Mouse (Mus musculus) left cerebral cortex, adult 18-20 months (tissue): ENCODE measurements around the gene Gm11992. TPM values are rescaled to one million over a fixed set of nuclear protein-coding genes. Genes with fewer than 3 reads are reported as not detected.

Experiments used
- DNase-seq, 2 experiments: peaks; one replicate each; pipeline ENCODE4 v3.0.0; 2021 to 2022; ENCODE audit warnings: low spot score in 2 of 2, mixed read lengths in 1 of 2
- long read RNA-seq, 2 experiments: library from polyadenylated mRNA; stranded (forward); transcript quantifications; one replicate each; pipeline ENCODE4 v2.0.0; 2021
- total RNA-seq, 2 experiments: library from RNA; stranded (reverse); gene quantifications; 2 replicates each; pipeline ENCODE4 v1.2.3; 2021

Gene Gm11992
- total RNA-seq: under 1 TPM; 0.58 to 0.59 TPM
- long read RNA-seq, experiment 1, partial matches to known transcripts: 0 of 1 reads
- long read RNA-seq, experiment 1, other reads (novel, unspliced or antisense): 0 of 1 reads
- long read RNA-seq, experiment 2, partial matches to known transcripts: 0 of 3 reads
- long read RNA-seq, experiment 2, other reads (novel, unspliced or antisense): 0 of 3 reads

DNA sequence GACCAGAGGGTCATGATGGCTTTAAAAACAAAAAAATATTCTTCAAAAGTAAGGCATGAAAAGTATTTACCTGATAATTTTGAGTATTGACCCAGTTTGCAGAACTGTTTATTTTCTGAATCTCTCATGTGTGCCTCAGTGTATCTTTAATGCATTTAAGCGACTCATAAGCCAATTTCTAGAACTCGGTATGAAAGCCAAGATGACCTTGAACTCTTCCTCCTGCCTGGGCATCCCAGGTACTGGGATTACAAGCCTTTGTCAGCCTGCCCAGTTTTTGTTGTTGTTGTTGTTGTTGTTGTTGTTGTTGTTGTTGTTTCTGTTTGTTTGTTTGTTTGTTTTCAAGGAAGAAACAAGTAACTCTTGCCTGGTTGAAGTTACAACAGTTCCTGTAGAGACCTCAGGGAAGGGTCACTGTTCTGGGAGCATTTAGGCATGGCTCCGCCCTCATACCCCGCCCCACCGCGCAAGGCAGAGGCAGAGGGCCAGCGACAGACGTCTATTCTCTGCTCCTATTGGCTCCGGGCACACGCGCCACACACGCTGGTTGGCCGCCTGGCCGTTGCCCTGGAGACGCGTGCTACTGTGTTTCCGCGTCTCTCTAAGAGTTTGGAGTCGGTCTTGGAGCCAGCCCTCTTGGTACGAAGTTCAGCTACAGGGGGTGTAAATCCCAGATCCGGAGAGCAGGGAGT is at the start of gene Gm11992:
Gene Gm11992, plus strand, starts transcription at position 584 of the 692 bp plus-strand sequence.
- peak; percentile 72 to 82 for DNase-seq

GRCm38 (mm10) chr11:9008761-9009160 is 39.6 kb upstream of the Gm11992 start:
- no peak for DNase-seq

DNA sequence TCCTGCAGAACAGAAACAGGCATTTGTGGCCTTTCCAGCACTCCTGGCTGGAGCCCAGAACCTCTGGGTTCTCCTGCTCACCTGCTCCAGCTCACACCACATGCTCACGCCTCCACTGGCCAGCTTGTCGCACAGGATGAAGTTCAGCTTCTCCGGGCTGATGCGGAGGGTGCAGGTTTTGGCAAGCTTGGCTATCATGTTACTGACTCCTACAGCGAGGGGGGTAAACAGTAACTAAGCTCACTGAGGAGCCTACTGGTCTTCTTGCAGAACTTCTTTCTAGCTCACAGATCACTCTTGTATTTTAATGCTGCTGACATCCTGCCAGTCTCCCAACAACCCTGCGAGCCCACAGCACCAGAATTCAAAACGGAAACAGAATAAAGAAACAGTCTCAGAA is 38.0 kb upstream of the Gm11992 start:
- DNase-seq: peak in 1 of 2 experiments; percentile 20

GRCm38 (mm10) chr11:9010853-9011339 is 37.5 kb upstream of the Gm11992 start, which contains the start of gene Hus1:
Hus1 (minus strand) TSS chr11:9011191.
- peak; percentile 78 to 83 for DNase-seq

DNA sequence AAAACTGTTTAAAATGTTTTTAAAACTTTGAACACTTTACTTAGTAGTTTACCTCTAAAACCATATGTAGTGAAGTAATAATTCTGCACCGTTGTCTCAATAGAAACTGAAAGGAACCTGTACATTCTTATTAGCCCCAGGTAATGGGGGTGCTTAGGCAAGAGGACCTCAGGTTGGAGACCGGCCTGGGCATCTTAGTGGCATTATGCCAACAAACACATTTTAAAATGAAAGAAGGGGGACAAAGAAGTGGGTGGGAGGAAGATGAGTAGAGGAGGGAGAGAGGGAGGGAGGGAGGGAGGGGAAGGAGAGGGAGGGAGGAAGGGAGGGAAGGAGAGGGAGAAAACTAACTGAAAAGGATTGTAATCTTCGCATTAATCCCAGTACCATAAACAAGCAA is 37.0 kb upstream of the Gm11992 start:
- no peak for DNase-seq

- DNase-seq: no peak
These were observed 33.7 kb upstream of the Gm11992 start for GRCm38 (mm10) chr11:9014740-9015139.

DNA sequence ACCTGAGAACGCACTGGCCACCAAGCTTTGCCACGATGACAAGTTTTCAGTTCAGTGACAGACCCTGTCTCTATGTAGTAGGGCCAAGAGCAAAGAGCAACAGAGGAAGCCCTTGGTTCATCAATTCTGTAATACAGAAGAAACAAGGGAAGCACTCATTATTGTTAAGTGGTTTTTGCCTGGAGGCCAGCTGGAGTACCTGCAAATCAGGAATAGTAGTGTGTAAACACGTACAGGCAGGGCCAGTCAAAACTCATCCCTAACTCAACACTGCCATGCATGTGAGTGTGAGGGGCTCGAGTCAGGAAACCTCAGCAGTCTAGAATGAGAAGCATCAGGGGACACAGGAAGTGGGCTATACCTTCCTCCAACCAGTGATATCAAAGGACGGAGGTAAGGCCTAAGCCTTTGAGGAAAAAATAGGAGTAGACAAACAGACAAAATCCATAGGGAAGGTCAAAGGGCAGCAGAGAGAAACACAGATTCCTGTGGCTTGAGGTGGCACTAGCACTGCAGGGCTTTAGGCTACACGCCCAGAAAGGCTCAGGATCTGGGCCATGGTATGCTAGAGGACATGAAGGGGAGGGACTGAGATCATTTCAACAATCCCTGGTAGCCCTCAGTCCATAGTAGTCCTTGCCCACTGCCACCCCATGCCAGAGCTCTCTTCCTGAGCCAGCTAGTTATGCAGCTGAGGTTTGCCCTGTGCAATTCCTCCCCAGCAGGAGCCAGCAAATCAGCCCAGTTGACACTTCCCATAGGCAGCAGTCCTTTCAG is 29.7 kb upstream of the Gm11992 start:
- no peak for DNase-seq

- no peak for DNase-seq
These were observed 28.2 kb upstream of the Gm11992 start for GRCm38 (mm10) chr11:9020207-9020606.

- DNase-seq: no peak
These were observed 23.6 kb upstream of the Gm11992 start for GRCm38 (mm10) chr11:9024782-9025181.

- DNase-seq: no peak
These were observed 23.2 kb upstream of the Gm11992 start for GRCm38 (mm10) chr11:9025211-9025610.

- DNase-seq: no peak
These were observed 16.9 kb upstream of the Gm11992 start for GRCm38 (mm10) chr11:9031530-9031929.

GRCm38 (mm10) chr11:9046546-9046945 is 1.8 kb upstream of the Gm11992 start:
- no peak for DNase-seq

DNA sequence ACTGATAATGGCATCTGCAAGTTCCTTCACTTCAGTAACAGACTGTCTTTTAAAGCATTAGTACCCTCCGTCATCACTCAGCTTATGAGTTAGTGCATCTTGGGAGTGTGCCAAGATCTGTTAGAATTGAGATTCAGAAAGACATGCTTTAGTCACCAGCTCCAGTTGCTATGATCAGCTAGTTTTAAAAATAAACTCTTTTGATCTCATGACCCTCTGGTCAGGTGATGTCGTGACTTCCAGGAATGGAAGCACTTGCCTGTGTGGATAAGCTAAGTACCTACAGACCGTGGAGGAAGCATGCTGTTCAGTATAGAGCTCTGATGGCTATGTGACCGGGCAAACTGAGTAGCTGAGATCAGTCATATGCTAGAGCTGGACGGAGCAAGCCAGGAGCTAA is 1.4 kb upstream of the Gm11992 start:
- no peak for DNase-seq

DNA sequence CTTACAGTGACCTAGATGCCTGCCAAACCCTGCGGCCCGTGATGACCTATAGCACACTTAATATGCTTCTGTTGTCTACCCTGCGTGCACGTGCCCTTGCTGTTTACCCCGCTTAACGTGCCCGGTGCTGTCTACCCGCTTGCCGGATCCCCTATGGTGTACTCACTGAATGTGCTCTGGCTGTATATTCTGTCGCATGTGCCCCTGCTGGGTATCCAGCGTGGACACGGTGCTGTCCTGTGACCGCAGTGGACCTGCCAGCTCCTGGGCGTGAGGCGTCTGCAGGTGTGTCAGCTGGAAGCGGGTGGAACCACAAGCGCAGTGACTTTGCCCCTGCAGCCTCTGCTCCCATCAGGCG is 288 bp downstream of the Gm11992 start, which contains the start of gene Sun3:
Gene Sun3, minus strand, starts transcription at position 289 of the 358 bp plus-strand sequence.
- DNase-seq: peak in 1 of 2 experiments; percentile 6

- DNase-seq: no peak
These were observed 1.8 kb downstream of the Gm11992 start for GRCm38 (mm10) chr11:9050241-9050640.

DNA sequence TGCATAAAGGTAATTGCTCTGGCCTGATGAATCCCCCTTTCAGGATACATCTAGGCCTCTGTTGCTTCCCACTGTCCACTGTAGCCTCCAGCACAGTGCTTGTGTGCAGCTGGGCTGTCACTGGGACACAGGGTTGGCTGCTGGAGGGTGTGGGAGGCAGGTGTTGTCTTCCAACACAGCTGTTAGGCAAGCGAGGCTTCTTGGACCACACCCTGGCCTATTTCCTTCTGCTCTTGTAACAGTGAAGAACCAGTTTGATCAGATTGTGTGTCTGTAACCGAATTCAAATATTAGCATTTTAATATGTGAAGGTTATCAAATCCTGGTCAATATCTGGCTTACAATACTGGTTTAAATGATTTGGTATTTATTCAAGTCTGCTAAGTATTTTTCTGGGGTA is 3.5 kb downstream of the Gm11992 start:
- no peak for DNase-seq

GRCm38 (mm10) chr11:9056937-9057336 is 8.5 kb downstream of the Gm11992 start:
- no peak for DNase-seq

DNA sequence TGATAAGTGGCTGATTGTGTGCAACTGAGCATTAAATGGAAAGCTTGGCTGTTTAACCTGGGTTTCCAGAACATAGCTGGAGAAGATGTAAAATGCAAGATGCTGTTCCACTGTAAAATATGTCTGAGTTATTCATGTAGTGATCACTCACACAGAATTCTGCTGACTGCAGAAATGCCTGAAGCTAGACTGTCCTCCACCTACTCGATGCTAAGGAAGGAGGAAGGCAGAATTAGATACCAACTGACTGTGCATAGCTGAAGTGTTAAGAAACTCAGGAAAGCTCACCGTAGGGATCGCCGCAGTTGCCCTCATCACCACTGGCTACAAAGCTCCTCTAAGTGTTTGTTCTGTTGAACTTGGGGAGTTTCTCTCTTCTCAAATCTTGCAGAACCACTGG is 9.3 kb downstream of the Gm11992 start:
- DNase-seq: no peak

GRCm38 (mm10) chr11:9060029-9060428 is 11.6 kb downstream of the Gm11992 start:
- DNase-seq: no peak

DNA sequence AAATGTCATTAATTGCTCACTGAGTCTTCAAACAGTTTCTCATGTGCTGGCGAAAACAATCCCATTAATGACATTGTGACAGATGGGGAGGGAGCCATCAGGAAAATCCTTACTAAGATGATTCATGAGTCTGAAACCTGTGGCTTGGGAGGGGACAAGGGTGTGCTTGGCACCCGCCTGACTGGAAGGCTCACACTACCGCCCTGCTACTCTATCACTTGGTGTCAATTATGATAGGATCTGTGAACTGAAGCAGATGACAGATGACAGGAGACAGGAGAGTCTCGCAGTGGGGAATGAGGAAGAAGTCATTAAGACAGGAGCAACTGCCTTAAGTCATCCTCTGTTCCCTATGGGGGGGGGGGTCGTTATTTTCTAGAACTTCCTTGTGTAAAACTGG is 12.1 kb downstream of the Gm11992 start:
- no peak for DNase-seq

GRCm38 (mm10) chr11:9076444-9076843 is 28.1 kb downstream of the Gm11992 start:
- no peak for DNase-seq

DNA sequence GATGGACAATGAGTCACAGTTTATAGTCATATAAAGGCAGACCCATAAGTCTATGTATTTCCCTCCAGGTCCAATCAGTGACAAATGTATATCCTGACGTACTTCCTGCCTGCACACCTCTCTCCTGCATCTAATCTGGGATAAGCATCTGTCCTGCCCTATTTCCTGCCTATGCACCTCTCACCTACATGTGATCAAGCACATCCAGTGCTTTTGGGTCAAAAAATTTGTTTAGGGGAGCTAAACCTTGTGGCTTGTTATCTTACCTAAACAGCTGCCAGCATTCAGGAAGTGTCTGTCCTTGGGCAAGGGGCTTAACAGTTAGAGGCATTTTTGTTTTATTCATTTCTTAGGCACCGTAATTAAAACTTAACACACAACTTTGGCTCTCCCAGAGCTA is 64.8 kb downstream of the Gm11992 start:
- no peak for DNase-seq
